Mouse (Mus musculus) fat pad, adult 2 months (tissue): Measurements from ENCODE around the gene Casz1.

Experiments used
- DNase-seq: peaks from one replicate; pipeline ENCODE4 v3.0.0-alpha.2; 2011; ENCODE audit warnings: low read depth, low spot score; ENCODE audit errors: extremely low read depth

The Casz1 gene

GRCm38 (mm10) chr4:148804137-148804779, at the start of gene Casz1:
Casz1 (plus strand) TSS chr4:148804429.
- no peak for DNase-seq

GRCm38 (mm10) chr4:148758863-148759262, 45.4 kb upstream of the Casz1 start:
- no peak for DNase-seq

GRCm38 (mm10) chr4:148760152-148760551, 44.1 kb upstream of the Casz1 start:
- DNase-seq, result no peak

- DNase-seq, result no peak
Measured at GRCm38 (mm10) chr4:148766021-148766775, 38.0 kb upstream of the Casz1 start.

GRCm38 (mm10) chr4:148767655-148768305, 36.4 kb upstream of the Casz1 start:
- DNase-seq, result no peak

- DNase-seq, result no peak
Measured at GRCm38 (mm10) chr4:148768649-148769048, 35.6 kb upstream of the Casz1 start.

- DNase-seq, result no peak
Measured at GRCm38 (mm10) chr4:148770582-148771408, 33.4 kb upstream of the Casz1 start.

- DNase-seq, result no peak
Measured at GRCm38 (mm10) chr4:148771409-148771929, 32.8 kb upstream of the Casz1 start.

GRCm38 (mm10) chr4:148772658-148773057, 31.6 kb upstream of the Casz1 start:
- peak; percentile 84 for DNase-seq

- DNase-seq, result no peak
Measured at GRCm38 (mm10) chr4:148774036-148774435, 30.2 kb upstream of the Casz1 start.

- no peak for DNase-seq
Measured at GRCm38 (mm10) chr4:148775476-148776269, 28.6 kb upstream of the Casz1 start.

- DNase-seq, result no peak
Measured at GRCm38 (mm10) chr4:148780097-148780621, 24.1 kb upstream of the Casz1 start.

- no peak for DNase-seq
Measured at GRCm38 (mm10) chr4:148781516-148781915, 22.7 kb upstream of the Casz1 start.

GRCm38 (mm10) chr4:148782880-148783279, 21.3 kb upstream of the Casz1 start:
- no peak for DNase-seq

- DNase-seq, result no peak
Measured at GRCm38 (mm10) chr4:148783760-148784159, 20.5 kb upstream of the Casz1 start.

GRCm38 (mm10) chr4:148785053-148785567, 19.1 kb upstream of the Casz1 start:
- DNase-seq, result no peak

- no peak for DNase-seq
Measured at GRCm38 (mm10) chr4:148785995-148786394, 18.2 kb upstream of the Casz1 start.

- DNase-seq, result no peak
Measured at GRCm38 (mm10) chr4:148790940-148791339, 13.3 kb upstream of the Casz1 start.

- DNase-seq, result no peak
Measured at GRCm38 (mm10) chr4:148795038-148795437, 9.2 kb upstream of the Casz1 start.
